Mouse (Mus musculus) hindbrain, embryonic 13.5 days (tissue): ENCODE measurements around the gene Rhbdl1. TPM values are rescaled to one million over a fixed set of nuclear protein-coding genes. Genes with fewer than 3 reads are reported as not detected.

Experiments
- ATAC-seq: fragments of 200-750 bp; cut with Nextera tagmentation; 2 replicates; pipeline ENCODE4 v1.8.0; 2017; ENCODE audit warnings: moderate TSS enrichment; ENCODE audit not compliant: low FRiP score
- H3K27ac ChIP-seq: fragments of 300-500 bp; sonication (generic); 2 replicates; pipeline ENCODE4 v1.5.1; 2015; ENCODE audit warnings: inconsistent platforms, mild to moderate bottlenecking, moderate library complexity
- H3K27me3 ChIP-seq: fragments of 300-500 bp; sonication (generic); 2 replicates; pipeline ENCODE4 v1.6.1; 2015; ENCODE audit warnings: mild to moderate bottlenecking, inconsistent platforms
- H3K36me3 ChIP-seq: fragments of 300-500 bp; sonication (generic); 2 replicates; pipeline ENCODE4 v1.6.1; 2015; ENCODE audit warnings: mild to moderate bottlenecking, inconsistent platforms
- H3K4me1 ChIP-seq: fragments of 300-500 bp; sonication (generic); replicated peaks from 2 replicates; pipeline ENCODE4 v1.6.1; 2015; ENCODE audit warnings: inconsistent platforms
- H3K4me2 ChIP-seq: fragments of 300-500 bp; sonication (generic); 2 replicates; pipeline ENCODE4 v1.6.1; 2015; ENCODE audit warnings: inconsistent platforms, mild to moderate bottlenecking, moderate library complexity
- H3K4me3 ChIP-seq: fragments of 300-500 bp; sonication (generic); 2 replicates; pipeline ENCODE4 v1.5.1; 2015; ENCODE audit warnings: mild to moderate bottlenecking, inconsistent platforms
- H3K9ac ChIP-seq: fragments of 300-500 bp; sonication (generic); 2 replicates; pipeline ENCODE4 v1.6.1; 2015; ENCODE audit warnings: mild to moderate bottlenecking, inconsistent platforms
- H3K9me3 ChIP-seq: fragments of 300-500 bp; sonication (generic); 2 replicates; pipeline ENCODE4 v1.6.1; 2016; ENCODE audit warnings: inconsistent platforms
- WGBS: fragments of 180-500 bp; shearing (Covaris S2); methylation state at CpG from one replicate; pipeline ENCODE4 v1.1.7; 2015; 5-methylcytosine and 5-hydroxymethylcytosine counted together
- polyA plus RNA-seq: library from polyadenylated mRNA; unstranded; fragments of >200 nt; fragmentation: Nextera tagmentation; extraction: Ambion mirVana; gene quantifications from 2 replicates; pipeline ENCODE4 v1.2.1, GENCODE M21; 2015

Rhbdl1 gene
- polyA plus RNA-seq, 1 experiment from 2014 or later: 25.5 TPM

DNA sequence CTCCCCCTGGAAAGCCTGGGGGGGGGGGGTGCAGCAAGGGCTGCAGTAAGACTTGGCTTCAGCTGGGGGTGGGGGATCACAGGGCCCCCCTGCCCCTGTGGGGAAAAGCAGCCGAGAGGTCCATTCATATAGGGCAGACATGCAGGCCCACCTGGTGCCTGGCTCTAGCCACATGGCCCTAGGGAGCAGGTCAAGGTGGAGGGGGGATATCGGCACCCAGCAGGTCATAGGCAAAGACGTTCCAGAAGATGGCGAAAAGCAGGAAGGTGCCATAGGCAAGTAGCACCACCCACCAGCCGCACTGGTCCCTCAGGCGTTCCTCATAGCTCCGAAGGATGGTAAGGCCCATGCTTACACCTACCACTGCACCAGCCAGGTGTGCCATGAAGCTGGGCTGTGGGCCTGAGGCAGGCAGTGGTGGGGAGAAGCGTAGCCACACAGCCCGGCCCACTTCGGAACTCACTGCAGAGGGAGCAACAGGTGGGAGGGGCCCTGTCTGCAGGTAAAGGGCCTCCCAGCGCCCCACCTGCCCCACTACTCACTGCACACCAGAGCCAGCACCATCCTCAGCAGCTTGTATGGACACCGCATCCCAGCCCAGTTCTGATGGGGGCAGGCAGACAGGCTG, 2.4 kb downstream of the Rhbdl1 start:
- Histone ChIP-seq H3K27ac (peak overlapping the region; percentile 97; the same call in 1 of the 2 replicates), H3K4me2 (peak overlapping the region; percentile 99), H3K9me3 (no peaks in the 10 kb centered on the region), H3K9ac (peak overlapping the region; percentile 91), H3K4me3 (peak overlapping the region; percentile 82), H3K36me3 (peaks cover 49% of the 10 kb centered on the region), H3K4me1 (peaks cover 85% of the 10 kb centered on the region), H3K27me3 (no peaks in the 10 kb centered on the region)
- ATAC-seq: no peak
- WGBS: 91% methylated on average over 12 of the region's 12 CpGs

DNA sequence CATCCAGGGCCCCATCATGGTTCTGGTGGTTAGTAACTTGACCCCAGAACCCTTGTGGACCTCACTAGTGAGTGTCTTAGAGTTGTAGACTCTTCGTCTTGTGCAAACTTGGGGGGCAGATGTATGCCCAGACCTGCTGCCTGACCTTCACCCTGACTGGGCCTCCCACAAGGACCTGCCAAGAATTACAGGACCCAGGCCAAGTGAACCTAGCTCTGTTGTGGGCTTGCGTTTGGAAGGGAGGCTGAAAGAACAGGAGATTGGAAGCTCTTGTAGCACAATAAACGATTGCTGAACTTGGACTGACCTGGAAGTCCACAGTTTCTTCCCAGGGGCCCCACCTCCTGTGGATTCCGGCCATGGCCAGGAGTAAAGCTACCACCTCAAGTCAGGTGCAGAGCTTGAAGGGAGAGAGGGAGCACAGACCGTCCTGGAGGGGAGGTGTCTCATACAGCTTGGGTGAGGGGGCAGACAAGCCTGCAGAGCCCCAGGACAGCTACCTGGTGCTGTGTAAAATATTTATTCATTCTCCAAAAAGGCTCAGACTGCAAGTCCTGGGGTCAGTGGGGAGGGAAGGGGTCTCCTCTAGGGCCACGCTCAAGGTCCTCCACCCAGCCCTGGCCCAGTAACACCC, 3.0 kb downstream of the Rhbdl1 start:
- peaks cover 88% of the 10 kb centered on the region for H3K4me1 ChIP-seq
- H3K9ac ChIP-seq: peak overlapping the region; percentile 91
- peak overlapping the region; percentile 97 for H3K27ac ChIP-seq
- peaks cover 45% of the 10 kb centered on the region for H3K36me3 ChIP-seq
- no peaks in the 10 kb centered on the region for H3K9me3 ChIP-seq
- peak overlapping the region; percentile 99 for H3K4me2 ChIP-seq
- no peak for ATAC-seq
- peak overlapping the region; percentile 82 for H3K4me3 ChIP-seq
- no peaks in the 10 kb centered on the region for H3K27me3 ChIP-seq
- 58% methylated on average over 6 of the region's 6 CpGs for WGBS

DNA sequence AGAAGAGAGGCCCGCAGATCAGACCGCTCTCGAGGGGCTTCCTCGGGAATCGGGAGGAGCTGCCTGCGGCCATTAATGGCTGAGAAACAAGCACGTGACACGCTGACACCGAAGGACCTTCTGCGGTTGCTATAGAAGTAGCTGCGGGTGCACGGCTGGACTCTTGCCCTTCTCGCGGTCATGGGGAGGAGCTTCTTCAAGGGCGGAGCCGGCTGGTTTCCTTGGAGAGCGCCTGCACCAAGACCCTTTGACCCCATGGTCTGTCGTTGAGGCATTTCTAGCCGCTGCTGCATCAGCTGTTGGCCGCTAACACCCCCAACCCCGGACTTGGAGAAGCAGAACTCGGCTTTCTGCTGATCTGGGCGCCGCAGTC, 3.8 kb downstream of the Rhbdl1 start, which contains the start of gene Stub1:
Gene Stub1 (minus strand): TSS at position 114 of the 373 bp plus-strand sequence.
- Histone ChIP-seq H3K9ac (peak within 1 kb of the TSS; percentile 91), H3K4me1 (peaks cover 85% of the 10 kb centered on the region), H3K9me3 (no peaks in the 10 kb centered on the region), H3K4me3 (peak within 1 kb of the TSS; percentile 82), H3K4me2 (peak within 1 kb of the TSS; percentile 99), H3K36me3 (peaks cover 40% of the 10 kb centered on the region), H3K27me3 (no peaks in the 10 kb centered on the region), H3K27ac (peak within 1 kb of the TSS; percentile 97)
- peak; percentile 57 for ATAC-seq
- under 1% methylated on average over 24 of the region's 24 CpGs for WGBS

DNA sequence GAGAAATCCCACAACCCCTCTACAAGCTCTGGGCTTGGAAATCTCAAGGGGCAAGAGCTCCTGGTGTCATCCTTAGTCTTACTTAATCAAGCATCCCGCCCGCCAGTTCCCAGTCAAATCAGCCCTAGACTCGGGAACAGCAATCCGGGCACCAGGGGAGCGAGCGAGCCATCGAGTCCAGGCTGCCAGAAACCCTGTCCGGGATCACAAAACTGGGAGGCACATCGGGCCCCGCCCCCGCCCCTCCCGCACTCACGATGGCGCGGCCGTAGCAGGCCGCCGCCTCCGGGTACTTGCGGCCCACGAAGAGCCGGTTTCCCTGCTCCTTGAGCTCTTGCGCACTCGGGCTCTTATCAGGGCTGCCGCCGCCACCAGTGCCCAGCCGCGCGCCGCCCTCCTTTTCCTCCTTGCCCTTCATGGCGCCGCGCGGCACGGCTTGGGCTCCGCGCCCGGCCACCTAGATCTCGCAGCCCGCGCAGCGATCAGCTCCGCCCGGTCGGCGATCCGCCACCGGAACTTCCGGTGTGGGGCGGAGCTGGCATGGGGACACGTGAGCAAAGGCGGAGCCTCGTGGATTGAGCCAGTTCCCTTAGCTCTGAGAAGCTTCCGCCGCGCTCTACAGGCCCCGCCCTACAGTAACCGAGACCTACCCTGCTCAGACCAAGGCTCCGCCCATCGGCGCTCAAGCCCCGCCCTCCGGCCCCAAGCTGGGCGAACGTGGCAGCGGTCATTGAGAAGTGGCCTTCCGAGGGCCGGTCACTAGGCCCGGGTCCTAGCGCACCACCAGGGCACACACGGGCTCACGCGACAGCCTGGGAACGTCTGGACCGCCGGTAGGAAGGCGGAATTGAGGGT, 4.4 kb downstream of the Rhbdl1 start:
- Histone ChIP-seq H3K9ac (peak overlapping the region; percentile 91), H3K36me3 (peaks cover 41% of the 10 kb centered on the region), H3K27me3 (no peaks in the 10 kb centered on the region), H3K27ac (peak overlapping the region; percentile 97), H3K9me3 (no peaks in the 10 kb centered on the region), H3K4me1 (peaks cover 85% of the 10 kb centered on the region), H3K4me2 (peak overlapping the region; percentile 99), H3K4me3 (peak overlapping the region; percentile 82)
- ATAC-seq: peak; percentile 89
- under 1% methylated on average over 64 of the region's 77 CpGs for WGBS

DNA sequence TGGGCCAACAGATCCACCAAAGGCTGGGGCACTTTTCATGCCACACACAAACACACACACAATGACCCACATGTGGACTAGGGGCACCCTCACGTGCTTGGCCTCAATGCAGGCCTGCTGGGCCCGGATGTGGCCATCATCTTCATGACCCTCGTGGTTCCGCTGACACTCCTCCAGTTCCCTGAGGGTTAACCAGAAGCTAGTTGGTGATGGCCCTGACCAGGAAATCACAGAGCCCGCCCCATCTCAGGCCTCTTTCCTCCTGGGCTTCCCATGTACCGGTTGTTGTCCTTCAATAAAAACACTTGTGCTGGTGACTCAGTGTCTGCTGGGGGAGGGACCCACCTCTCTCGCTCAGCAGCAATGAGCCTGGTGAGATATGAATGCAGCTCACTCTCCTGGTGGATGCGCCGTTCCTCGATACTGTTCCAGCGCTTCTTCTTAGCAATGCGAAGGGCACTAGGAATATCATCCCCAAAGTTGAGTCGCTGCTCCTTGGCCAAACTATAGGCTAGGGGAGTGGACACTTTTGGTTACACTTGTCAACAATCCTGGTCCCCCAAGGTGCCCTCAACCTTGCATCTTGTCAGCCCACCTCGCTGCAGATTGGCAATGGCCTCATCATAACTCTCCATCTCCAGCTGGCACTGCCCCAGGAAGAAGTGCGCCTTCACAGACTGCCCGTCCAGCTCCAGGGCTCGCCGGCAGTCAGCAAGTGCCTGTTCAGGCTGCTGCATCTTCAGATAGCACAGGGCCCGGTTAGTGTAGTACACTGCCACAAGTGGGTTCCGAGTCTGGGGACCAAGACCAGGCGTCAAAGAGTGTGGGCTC, 5.4 kb downstream of the Rhbdl1 start:
- Histone ChIP-seq H3K27me3 (no peaks in the 10 kb centered on the region), H3K4me3 (peak overlapping the region; percentile 82), H3K9me3 (no peaks in the 10 kb centered on the region), H3K4me2 (peak overlapping the region; percentile 99), H3K27ac (peak overlapping the region; percentile 97), H3K4me1 (peaks cover 85% of the 10 kb centered on the region), H3K36me3 (peaks cover 51% of the 10 kb centered on the region), H3K9ac (peak overlapping the region; percentile 91)
- WGBS: 66% methylated on average over 21 of the region's 21 CpGs
- no peak for ATAC-seq

DNA sequence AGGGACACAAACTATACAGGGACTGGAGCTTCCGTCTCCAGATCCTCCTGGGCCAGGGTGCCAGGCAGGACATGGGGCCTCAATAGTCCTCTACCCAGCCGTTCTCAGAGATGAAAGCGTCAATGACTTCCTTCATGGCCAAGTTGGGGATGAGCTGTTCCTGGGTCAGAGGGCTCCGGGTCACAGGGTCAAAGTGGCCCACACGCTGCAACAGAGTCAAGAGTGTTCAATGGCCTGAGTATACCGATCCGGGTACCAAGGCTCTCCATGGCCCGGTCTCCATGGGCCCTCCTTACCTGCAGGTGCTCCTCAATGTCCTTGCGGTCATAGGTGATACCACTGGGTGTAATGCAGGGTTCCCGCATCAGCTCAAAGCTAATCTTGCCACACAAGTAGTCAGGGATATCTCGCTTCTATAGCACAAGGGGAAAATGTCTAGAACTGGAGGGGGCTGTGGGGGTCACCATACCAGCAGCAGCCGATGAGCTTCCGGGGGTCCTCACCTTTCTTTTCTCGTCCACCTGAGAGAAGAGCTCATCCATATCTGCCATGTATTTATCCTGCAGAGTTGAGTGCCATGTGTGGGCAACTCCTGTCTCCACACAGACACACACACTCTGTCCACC, 6.2 kb downstream of the Rhbdl1 start:
- Histone ChIP-seq H3K27ac (no peak overlapping the region; the same call in 1 of the 2 replicates), H3K27me3 (no peaks in the 10 kb centered on the region), H3K4me2 (peak overlapping the region; percentile 99), H3K9ac (peak overlapping the region; percentile 91), H3K9me3 (no peaks in the 10 kb centered on the region), H3K36me3 (peaks cover 58% of the 10 kb centered on the region), H3K4me3 (peak overlapping the region; percentile 82; the same call in 1 of the 2 replicates), H3K4me1 (peaks cover 85% of the 10 kb centered on the region)
- ATAC-seq: no peak
- 91% methylated on average over 14 of the region's 14 CpGs for WGBS

DNA sequence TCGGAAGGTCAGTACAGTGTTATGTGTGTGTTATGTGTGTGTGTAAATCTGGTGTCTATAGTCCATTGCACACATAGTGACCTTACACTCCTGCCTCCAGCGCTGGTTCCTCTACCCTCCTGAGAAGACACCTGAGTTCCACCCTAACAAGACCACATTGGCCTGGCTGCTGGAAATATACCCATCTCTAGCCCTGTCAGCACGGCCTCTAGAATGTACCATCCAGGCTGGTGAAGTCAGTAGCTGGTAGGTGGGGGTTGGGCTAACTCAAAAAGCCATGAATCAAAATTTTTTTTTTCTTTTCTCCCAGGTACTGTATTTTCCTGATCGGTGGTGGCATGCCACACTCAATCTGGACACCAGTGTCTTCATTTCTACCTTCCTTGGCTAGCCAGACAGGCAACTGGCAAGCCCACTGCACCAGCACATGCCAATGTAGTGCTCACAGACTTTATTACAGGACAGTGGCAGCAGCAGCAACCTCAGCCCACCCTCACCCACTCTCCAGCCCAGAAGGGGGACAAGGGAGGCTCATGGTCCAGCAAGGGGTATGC, 6.8 kb downstream of the Rhbdl1 start:
- Histone ChIP-seq H3K27ac (0 out of 2 replicates have a peak overlapping the region, but pooled peaks have one; percentile 95), H3K36me3 (peaks cover 58% of the 10 kb centered on the region), H3K4me3 (peak overlapping the region; percentile 67), H3K4me1 (peaks cover 85% of the 10 kb centered on the region), H3K27me3 (no peaks in the 10 kb centered on the region), H3K9me3 (no peaks in the 10 kb centered on the region), H3K9ac (peak overlapping the region; percentile 89; the same call in 1 of the 2 replicates), H3K4me2 (peak overlapping the region; percentile 92)
- no peak for ATAC-seq
- 90% methylated on average over 4 of the region's 4 CpGs for WGBS

DNA sequence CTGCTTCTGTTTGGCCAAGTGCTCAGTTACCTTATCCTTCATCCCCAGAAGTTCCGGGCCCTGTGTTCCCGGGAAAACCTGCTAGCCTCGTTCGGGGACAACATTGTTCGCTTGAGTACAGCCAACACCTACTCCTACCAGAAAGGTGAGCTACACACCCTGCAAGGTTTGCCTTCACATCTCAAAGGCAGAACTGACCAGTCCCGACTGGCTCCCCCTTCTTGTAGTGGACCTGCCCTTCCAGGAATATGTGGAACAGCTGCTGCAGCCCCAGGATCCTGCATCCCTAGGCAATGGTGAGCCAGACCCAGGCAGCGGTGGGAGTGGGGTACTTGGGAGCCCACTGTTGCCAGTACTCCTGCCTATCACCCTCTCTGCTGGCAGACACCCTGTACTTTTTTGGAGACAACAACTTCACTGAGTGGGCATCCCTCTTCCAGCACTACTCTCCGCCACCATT, 7.5 kb downstream of the Rhbdl1 start:
- H3K4me3 ChIP-seq: peak overlapping the region; percentile 67
- 40% methylated on average over 8 of the region's 8 CpGs for WGBS
- H3K27ac ChIP-seq: peak overlapping the region; percentile 95
- no peaks in the 10 kb centered on the region for H3K9me3 ChIP-seq
- no peaks in the 10 kb centered on the region for H3K27me3 ChIP-seq
- peaks cover 51% of the 10 kb centered on the region for H3K36me3 ChIP-seq
- H3K4me1 ChIP-seq: peaks cover 85% of the 10 kb centered on the region
- no peak for ATAC-seq
- peak overlapping the region; percentile 92 for H3K4me2 ChIP-seq
- H3K9ac ChIP-seq: peak overlapping the region; percentile 89

DNA sequence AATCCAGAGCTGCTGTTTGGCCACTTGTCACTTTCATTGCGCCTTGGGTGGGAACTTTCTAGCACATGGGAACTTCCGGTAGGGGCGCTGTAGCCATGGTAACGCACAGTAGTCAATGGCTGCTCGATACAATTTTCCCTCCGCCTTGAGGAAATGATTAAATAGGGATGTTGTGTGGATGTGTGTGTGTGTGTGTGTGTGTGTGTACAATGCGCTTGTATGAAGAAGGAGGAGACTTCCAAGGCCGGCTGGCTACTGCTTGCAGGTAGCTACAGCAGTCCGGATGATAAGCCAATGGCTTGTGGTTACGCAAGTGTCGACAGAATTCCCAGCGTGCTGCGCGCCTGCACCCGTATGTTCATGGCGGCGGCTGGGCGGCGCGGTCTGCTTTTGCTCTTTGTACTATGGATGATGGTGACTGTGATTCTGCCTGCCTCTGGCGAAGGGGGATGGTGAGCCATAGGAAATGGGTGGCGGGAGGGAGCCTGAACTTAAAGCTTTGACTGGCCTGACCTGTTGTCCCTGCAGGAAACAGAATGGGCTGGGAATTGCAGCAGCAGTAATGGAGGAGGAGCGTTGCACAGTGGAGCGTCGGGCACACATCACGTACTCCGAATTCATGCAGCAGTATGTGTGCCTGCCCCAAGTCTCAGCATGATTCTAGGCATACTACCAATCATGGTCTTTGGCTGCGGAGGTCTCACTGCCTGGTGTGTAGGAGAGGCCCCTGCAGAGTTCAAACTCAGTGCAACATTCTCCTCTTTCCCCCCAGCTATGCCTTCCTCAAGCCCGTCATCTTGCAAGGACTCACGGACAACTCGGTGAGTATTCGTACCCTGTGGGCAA, 8.2 kb downstream of the Rhbdl1 start, which contains the start of gene Jmjd8:
Gene Jmjd8 (plus strand): TSS at position 156 of the 846 bp plus-strand sequence.
- Histone ChIP-seq H3K9ac (peak within 1 kb of the TSS; percentile 89), H3K27me3 (no peaks in the 10 kb centered on the region), H3K4me3 (peak within 1 kb of the TSS; percentile 67), H3K4me1 (peaks cover 85% of the 10 kb centered on the region), H3K27ac (peak within 1 kb of the TSS; percentile 95), H3K9me3 (no peaks in the 10 kb centered on the region), H3K36me3 (peaks cover 51% of the 10 kb centered on the region), H3K4me2 (peak within 1 kb of the TSS; percentile 92)
- 1% methylated on average over 32 of the region's 32 CpGs for WGBS
- ATAC-seq: peak; percentile 60

DNA sequence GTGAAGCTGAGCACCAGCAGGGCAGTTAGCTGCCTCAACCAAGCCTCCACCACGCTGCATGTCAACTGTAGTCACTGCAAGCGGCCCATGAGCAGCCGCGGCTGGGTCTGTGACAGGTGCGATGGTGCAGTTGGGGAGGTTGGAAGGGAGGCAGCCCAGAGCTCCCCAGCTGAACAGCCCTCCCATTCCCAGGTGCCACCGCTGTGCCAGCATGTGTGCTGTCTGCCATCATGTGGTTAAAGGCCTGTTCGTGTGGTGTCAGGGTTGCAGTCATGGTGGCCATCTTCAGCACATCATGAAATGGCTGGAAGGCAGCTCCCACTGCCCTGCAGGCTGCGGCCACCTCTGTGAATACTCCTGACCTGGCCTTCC, 8.9 kb downstream of the Rhbdl1 start:
- H3K36me3 ChIP-seq: peaks cover 51% of the 10 kb centered on the region
- H3K4me1 ChIP-seq: peaks cover 82% of the 10 kb centered on the region
- ATAC-seq: no peak
- H3K9me3 ChIP-seq: no peaks in the 10 kb centered on the region
- H3K4me2 ChIP-seq: peak overlapping the region; percentile 92
- 84% methylated on average over 8 of the region's 8 CpGs for WGBS
- H3K4me3 ChIP-seq: peak overlapping the region; percentile 67
- H3K9ac ChIP-seq: peak overlapping the region; percentile 89
- no peaks in the 10 kb centered on the region for H3K27me3 ChIP-seq
- H3K27ac ChIP-seq: peak overlapping the region; percentile 95
